Mouse (Mus musculus) ES-Bruce4 (cell line): ENCODE measurements at regions not wholly inside any gene's neighbourhood (a gene's known extent, or its start where the extent isn't known, plus 50 kb on each side); places are given as distances from the start of the nearest gene placed in this dataset.

Experiments
- CTCF ChIP-seq: IDR thresholded peaks from one replicate; pipeline ENCODE4 v1.8.1; 2011; ENCODE audit warnings: low read depth, low read length
- EP300 ChIP-seq: IDR thresholded peaks from 2 replicates; pipeline ENCODE4 v1.6.1; 2011; ENCODE audit warnings: low read depth, low read length; ENCODE audit not compliant: insufficient read depth
- POLR2A ChIP-seq: IDR thresholded peaks from one replicate; pipeline ENCODE4 v1.8.1; 2011; ENCODE audit warnings: low read length; ENCODE audit not compliant: insufficient read depth

DNA sequence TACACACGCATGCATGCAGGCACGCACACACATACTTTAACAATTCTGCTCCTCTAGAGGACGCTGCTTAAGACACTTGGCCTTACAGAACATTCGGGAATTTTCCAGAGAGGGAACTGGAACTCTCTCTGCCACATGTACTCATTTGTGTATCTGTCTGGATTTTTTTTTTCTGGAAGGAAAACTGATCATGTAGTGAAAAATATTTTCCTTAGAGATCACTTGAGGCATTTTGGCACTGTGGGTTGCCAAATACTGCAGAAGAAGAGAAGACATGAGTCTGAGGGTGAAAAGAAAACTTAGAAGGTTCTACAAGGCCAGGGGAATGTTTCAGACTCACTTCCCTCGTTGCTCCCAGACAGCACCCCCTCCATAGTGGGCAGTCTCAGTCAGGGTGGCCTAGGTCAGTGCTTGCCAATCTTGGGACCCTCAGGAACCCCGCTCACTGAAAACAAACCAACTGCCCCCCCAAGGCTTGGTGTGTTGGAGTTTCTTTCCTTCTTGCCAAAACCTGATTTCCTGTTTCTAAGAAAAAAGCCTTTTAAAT lies 203.0 kb downstream of the Gm12728 start:
- TF ChIP-seq POLR2A, result no peak
- TF ChIP-seq CTCF, result no peak
- no peak for TF ChIP-seq EP300
